Mouse (Mus musculus) thymus, adult 18-20 months (tissue): ENCODE measurements around the gene Ssc5d.

ENCODE experiments used
- DNase-seq, 2 experiments: peaks; one replicate each; pipeline ENCODE4 v3.0.0; 2022; ENCODE audit warnings: mixed read lengths in 2 of 2

Ssc5d gene

DNA sequence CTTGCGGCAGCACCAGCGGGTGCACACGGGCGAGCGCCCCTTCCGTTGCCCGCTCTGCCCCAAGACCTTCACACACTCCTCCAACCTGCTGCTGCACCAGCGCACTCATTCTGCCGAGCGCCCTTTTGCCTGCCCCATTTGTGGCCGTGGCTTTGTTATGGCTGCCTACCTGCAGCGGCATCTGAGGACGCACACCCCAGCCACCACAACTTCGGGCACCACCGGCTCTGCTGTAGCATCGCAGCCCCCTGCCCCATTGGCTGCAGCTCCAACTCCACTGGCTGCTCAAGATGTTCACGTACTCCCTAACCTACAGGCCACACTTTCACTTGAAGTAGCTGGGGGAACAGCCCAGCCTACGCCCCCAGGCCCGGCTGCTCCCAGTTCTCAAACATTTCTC is 5.1 kb upstream of the Ssc5d start:
- no peak for DNase-seq

DNA sequence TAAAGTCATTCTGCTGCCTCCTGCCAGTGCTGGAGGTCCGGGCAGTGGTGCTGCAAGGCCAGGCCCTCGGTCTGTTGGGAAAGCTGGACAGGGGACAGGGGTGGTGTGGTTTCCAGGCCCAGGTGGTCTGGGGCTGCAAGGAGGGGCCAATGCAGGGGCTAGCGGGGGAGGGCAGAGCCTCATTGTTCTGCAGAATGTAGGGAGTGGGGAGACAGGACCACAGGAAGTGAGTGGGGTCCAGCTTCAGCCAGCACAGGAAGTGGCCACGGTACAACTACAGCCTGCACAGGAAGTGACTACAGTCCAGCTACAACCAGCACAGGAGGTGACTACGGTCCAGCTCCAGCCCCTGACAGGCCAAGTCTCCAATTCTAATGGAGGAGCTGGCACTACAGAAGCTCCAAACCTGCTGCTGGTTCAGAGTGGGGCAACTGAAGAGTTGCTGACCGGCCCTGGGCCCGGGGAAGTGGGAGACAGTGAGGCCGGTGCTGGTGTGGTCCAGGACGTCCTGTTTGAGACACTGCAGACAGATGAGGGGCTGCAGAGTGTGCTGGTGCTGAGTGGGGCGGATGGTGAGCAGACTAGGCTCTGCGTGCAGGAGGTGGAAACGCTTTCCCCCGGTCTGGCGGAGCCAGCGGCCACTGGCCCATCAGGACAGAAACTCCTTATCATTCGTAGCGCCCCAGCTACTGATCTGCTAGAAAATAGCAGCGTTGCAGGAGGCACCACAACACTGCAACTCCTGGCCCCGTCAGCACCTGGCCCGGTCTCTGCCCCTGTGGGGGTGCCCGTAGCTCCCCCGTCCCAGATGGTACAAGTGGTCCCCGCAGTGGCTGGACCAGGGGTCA is 4.4 kb upstream of the Ssc5d start:
- no peak for DNase-seq

GRCm38 (mm10) chr7:4921824-4922482 is 3.6 kb upstream of the Ssc5d start, which contains the start of gene Nat14:
Gene Nat14, plus strand, starts transcription at chr7:4922028.
- DNase-seq: no peak

DNA sequence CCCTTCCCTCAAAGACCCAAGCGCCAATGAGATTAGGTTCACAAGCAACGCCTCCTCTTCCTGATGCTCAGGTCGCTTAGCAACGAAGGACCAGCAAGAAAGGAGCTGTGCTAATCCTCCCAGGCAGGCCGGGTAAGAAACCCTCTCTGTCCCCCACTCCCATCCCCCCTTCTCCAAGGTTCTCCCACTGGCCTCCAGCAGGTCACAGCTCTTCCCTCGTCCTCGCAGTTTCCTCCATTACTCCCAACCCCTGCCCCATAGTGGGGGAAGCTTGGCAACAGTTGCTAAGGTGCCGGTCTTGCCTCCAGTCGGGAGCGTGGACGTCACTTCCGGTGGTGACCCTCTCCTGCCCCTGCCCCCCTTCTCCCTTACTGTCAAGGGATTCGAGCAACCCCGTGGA is 3.1 kb upstream of the Ssc5d start:
- no peak for DNase-seq

DNA sequence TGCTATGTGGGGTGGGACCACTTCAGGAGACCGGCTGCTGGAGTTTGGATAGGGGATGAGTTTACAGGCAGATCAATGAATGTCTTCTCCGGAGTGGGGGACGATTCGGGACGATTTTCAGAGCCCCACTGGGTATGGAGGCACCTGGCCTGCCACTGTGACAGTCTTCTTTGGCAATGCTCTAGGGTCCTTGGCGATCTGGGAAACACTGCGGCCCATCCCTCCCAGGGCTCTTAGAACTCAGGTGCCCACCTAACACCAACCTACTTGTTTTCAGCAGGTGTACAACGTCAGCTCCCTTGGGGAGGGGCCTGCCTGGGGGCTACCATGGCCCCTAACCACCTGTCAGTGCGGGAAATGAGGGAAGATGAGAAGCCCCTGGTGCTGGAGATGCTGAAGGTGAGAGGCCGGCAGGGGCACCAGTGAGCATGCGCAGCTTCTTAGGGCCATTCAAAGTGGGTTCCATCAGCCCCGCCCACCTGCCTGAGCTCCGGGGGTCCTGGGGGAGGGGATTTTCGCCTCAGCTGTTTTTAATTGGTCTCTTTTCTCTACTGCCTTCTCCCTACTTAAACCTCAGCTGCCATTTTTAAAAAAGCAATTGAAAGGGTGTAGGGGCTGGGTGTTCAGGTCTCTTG is 2.5 kb upstream of the Ssc5d start:
- DNase-seq: no peak

DNA sequence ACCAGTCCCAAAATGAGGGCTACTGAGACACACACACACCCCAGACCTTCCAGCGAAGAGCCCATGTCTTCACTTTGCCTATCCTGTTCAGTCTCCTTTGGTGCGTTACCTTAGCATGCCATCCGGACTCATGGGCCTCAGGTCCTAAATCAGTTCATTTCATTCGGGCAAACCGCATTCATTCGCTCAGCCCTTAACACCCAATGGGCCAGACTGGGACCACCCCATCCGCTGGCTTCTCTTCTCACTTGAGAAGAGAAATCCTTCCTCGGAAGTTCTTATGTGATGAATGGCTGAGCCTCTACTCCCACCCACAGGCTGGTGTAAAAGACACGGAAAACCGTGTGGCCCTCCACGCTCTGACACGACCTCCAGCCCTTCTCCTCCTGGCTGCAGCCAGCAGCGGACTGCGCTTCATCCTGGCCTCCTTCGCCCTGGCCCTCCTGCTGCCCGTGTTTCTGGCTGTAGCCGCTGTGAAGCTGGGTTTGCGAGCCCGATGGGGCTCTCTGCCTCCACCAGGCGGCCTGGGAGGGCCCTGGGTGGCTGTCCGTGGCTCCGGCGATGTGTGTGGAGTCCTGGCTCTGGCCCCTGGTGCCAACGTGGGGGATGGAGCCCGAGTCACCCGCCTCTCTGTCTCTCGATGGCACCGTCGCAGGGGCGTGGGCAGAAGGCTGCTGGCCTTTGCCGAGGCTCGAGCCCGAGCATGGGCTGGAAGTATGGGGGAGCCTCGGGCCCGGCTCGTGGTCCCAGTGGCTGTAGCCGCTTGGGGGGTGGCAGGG is 1.8 kb upstream of the Ssc5d start:
- DNase-seq: no peak

GRCm38 (mm10) chr7:4924483-4924882 is 1.1 kb upstream of the Ssc5d start:
- DNase-seq: no peak

DNA sequence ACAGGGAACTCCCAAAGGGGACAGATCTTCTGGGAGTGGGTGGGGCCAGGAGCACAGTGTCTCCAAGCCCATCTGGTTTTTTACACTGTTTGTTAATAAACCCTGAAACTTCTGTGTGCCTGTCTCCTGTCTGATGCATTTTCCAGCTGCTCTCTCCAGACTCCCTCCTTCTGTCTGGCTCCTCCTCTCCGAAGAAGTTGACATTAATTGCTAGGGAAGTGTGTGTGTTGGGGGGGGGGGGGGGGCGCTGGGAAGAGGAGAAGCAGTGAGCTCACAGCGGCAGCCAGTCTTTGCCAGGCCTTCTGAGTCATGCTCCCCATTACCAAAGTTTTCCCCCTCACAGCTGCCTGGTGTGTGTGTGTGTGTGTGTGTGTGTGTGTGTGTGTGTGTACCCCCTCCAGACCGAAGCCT is 689 bp upstream of the Ssc5d start:
- DNase-seq: no peak

- DNase-seq: no peak
These were observed 1.3 kb downstream of the Ssc5d start for GRCm38 (mm10) chr7:4926849-4927248.

- no peak for DNase-seq
These were observed 2.1 kb downstream of the Ssc5d start for GRCm38 (mm10) chr7:4927711-4928110.

GRCm38 (mm10) chr7:4928323-4928722 is 2.7 kb downstream of the Ssc5d start:
- DNase-seq: no peak

GRCm38 (mm10) chr7:4933103-4933502 is 7.5 kb downstream of the Ssc5d start:
- no peak for DNase-seq

DNA sequence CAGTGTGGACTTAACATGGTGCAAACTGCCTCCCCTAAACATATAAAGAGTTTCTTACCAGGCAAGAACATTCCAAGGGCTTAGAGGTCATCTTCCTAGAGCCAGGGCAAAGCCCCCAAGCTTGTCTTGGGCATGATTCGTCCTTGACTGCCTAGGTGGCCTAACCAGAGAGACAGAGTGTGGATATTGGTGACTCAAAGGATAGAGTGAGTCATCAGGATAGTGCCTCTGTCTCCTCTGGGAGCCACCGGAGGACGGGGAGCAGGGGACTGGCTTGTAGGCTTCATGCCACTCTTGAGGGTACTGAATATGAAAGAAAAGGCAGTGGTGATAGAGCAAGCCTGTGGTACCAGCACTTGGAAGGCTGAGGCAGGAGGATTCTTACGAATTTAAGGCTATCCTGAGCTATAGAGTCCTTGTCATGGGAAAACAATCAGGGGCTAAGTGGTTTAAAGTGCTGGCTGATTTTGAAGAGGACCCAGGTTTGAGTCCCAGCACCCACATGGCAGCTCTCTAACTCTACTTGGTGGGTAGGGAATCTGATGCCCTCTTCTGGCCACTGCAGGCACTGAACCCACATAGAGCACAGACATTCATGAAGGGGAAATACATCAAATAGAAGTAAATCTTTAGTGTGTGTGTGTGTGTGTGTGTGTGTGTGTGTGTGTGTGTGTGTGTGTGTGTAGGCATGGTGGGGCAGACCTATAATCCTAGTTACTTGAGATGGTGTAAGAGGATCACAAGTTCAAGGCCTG is 8.8 kb downstream of the Ssc5d start:
- no peak for DNase-seq

GRCm38 (mm10) chr7:4936832-4937231 is 11.2 kb downstream of the Ssc5d start:
- no peak for DNase-seq

- no peak for DNase-seq
These were observed 11.8 kb downstream of the Ssc5d start for GRCm38 (mm10) chr7:4937392-4937791.

GRCm38 (mm10) chr7:4938456-4938855 is 12.9 kb downstream of the Ssc5d start:
- DNase-seq: peak in 1 of 2 experiments; percentile 43

- peak; percentile 64 to 66 for DNase-seq
These were observed 14.5 kb downstream of the Ssc5d start for GRCm38 (mm10) chr7:4940068-4940479.

- DNase-seq: no peak
These were observed 17.1 kb downstream of the Ssc5d start for GRCm38 (mm10) chr7:4942673-4943072.

DNA sequence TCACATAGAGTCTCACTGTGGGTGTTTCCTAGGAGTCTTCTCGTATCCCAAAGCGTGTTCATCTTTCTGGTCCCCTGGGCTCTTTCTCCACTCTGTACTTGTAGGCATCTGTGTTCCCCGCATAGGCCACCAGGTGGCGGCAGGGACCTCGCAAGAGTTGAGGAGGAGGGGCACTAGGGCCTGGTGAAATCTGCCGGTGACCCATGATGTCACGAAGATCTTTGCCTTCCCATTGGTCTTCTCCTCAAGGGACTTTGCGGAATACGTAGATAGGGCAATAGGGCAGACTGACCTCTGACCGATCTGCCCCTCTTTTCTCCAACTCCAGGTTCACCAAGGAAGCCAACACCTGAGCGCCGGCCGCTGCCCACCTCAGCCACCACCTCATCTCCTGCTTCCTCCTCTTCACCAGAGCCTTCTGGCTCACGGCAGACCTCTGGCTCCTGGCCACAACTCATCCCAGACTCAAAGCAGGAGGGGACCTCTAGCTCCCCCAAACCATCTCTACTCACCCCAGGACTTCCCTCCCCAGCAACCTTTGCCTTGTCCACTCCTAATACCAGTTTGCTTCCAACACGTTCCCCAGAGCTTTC is 17.7 kb downstream of the Ssc5d start:
- DNase-seq: peak; percentile 79 to 87

DNA sequence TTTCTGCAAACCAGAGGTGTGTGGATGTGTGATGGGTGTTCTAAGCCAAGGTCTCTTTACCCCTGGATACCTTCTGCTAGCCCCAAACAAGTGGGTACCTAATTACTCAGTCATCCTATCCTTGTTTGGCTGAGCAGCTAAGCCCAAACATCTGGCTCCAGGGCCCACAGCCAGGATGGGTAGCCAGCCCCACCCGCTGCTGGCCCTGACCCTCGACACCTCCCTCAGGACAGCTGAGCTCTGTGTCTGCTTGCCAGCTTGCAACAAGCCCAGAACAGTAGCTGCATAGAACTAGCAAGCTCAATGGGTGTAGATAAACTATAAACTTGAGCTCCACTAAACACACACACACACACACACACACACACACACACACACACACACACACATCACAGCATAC is 22.3 kb downstream of the Ssc5d start:
- no peak for DNase-seq

DNA sequence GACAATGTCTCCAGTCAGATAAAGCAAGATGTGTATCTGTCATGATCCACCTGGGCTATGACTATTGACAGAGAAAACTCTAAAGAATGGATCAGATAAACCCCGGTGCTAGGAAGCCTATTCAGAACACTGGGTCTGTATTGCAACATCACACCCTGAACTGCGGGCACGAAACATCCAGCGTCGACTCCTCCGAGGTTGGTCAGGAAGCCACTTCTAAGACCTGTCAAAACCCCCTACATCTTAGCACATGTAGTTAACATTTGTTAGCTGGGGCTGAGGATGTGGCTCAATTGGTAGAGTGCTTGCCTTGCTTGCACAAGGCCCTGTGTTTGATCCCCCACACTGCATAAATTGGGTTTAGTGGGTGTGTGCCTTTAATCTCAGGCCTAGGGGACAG is 22.8 kb downstream of the Ssc5d start:
- DNase-seq: no peak
